Mouse (Mus musculus): Measurements from ENCODE around the gene Poc1a. TPM values are rescaled to one million over a fixed set of nuclear protein-coding genes. Genes with fewer than 3 reads are reported as not detected.

Gene Poc1a
- polyA plus RNA-seq, 1 experiment, result 24.3 TPM

- H3K9me3 ChIP-seq (replicated peaks; ENCODE audit: control insufficient read depth, insufficient read depth, low read length, poor library complexity, severe bottlenecking), result no peaks in the 10 kb centered on the region
- TF ChIP-seq EP300 (IDR thresholded peaks at IDR 0.05; ENCODE audit: insufficient read depth, low read depth, low read length) (no peak), CTCF (IDR thresholded peaks at IDR 0.05; ENCODE audit: low read depth, low read length) (peak; percentile 75)
- no peaks in the 10 kb centered on the region for H3K27me3 ChIP-seq (ENCODE audit: control insufficient read depth, insufficient read depth, low read length, poor library complexity, severe bottlenecking)
- no peaks in the 10 kb centered on the region for H3K36me3 ChIP-seq (ENCODE audit: control insufficient read depth, insufficient read depth, low read length, poor library complexity, severe bottlenecking)
- H3K4me1 ChIP-seq (ENCODE audit: control insufficient read depth, insufficient read depth, low read length), result no peaks in the 10 kb centered on the region
- no peak overlapping the region for H3K27ac ChIP-seq (ENCODE audit: insufficient read depth, low read length)
- H3K9ac ChIP-seq (ENCODE audit: low read depth, poor library complexity, severe bottlenecking), result no peak overlapping the region
- H3K4me3 ChIP-seq (ENCODE audit: low read depth, low read length), result no peak overlapping the region
These were observed 25.9 kb downstream of the Poc1a start for GRCm38 (mm10) chr9:106306662-106307351.

- Histone ChIP-seq H3K4me3 (ENCODE audit: low read depth, low read length) (no peak overlapping the region), H3K9me3 (replicated peaks; ENCODE audit: control insufficient read depth, insufficient read depth, low read length, poor library complexity, severe bottlenecking) (no peaks in the 10 kb centered on the region), H3K9ac (ENCODE audit: low read depth, poor library complexity, severe bottlenecking) (no peak overlapping the region), H3K27me3 (ENCODE audit: control insufficient read depth, insufficient read depth, low read length, poor library complexity, severe bottlenecking) (no peaks in the 10 kb centered on the region), H3K27ac (ENCODE audit: insufficient read depth, low read length) (no peak overlapping the region), H3K4me1 (ENCODE audit: control insufficient read depth, insufficient read depth, low read length) (no peaks in the 10 kb centered on the region), H3K36me3 (ENCODE audit: control insufficient read depth, insufficient read depth, low read length, poor library complexity, severe bottlenecking) (no peaks in the 10 kb centered on the region)
- TF ChIP-seq EP300 (IDR thresholded peaks at IDR 0.05; ENCODE audit: insufficient read depth, low read depth, low read length) (no peak), CTCF (IDR thresholded peaks at IDR 0.05; ENCODE audit: low read depth, low read length) (no peak), POLR2A (IDR thresholded peaks at IDR 0.05; ENCODE audit: insufficient read depth, low read length) (no peak)
These were observed 27.3 kb downstream of the Poc1a start for GRCm38 (mm10) chr9:106308151-106308550.

- Histone ChIP-seq H3K4me1 (ENCODE audit: control insufficient read depth, insufficient read depth, low read length) (no peaks in the 10 kb centered on the region), H3K4me3 (ENCODE audit: low read depth, low read length) (no peak overlapping the region), H3K36me3 (ENCODE audit: control insufficient read depth, insufficient read depth, low read length, poor library complexity, severe bottlenecking) (no peaks in the 10 kb centered on the region), H3K9ac (ENCODE audit: low read depth, poor library complexity, severe bottlenecking) (no peak overlapping the region), H3K27ac (ENCODE audit: insufficient read depth, low read length) (no peak overlapping the region), H3K9me3 (replicated peaks; ENCODE audit: control insufficient read depth, insufficient read depth, low read length, poor library complexity, severe bottlenecking) (no peaks in the 10 kb centered on the region), H3K27me3 (ENCODE audit: control insufficient read depth, insufficient read depth, low read length, poor library complexity, severe bottlenecking) (no peaks in the 10 kb centered on the region)
- TF ChIP-seq POLR2A (IDR thresholded peaks at IDR 0.05; ENCODE audit: insufficient read depth, low read length), result no peak
- TF ChIP-seq EP300 (IDR thresholded peaks at IDR 0.05; ENCODE audit: insufficient read depth, low read depth, low read length), result no peak
- no peak for TF ChIP-seq CTCF (IDR thresholded peaks at IDR 0.05; ENCODE audit: low read depth, low read length)
These were observed 27.7 kb downstream of the Poc1a start for GRCm38 (mm10) chr9:106308555-106308954.

- TF ChIP-seq POLR2A (IDR thresholded peaks at IDR 0.05; ENCODE audit: insufficient read depth, low read length) (no peak), CTCF (IDR thresholded peaks at IDR 0.05; ENCODE audit: low read depth, low read length) (no peak), EP300 (IDR thresholded peaks at IDR 0.05; ENCODE audit: insufficient read depth, low read depth, low read length) (no peak)
- no peaks in the 10 kb centered on the region for H3K4me1 ChIP-seq (ENCODE audit: control insufficient read depth, insufficient read depth, low read length)
- no peak overlapping the region for H3K27ac ChIP-seq (ENCODE audit: insufficient read depth, low read length)
- no peak overlapping the region for H3K9ac ChIP-seq (ENCODE audit: low read depth, poor library complexity, severe bottlenecking)
- no peaks in the 10 kb centered on the region for H3K36me3 ChIP-seq (ENCODE audit: control insufficient read depth, insufficient read depth, low read length, poor library complexity, severe bottlenecking)
- no peaks in the 10 kb centered on the region for H3K27me3 ChIP-seq (ENCODE audit: control insufficient read depth, insufficient read depth, low read length, poor library complexity, severe bottlenecking)
- H3K4me3 ChIP-seq (ENCODE audit: low read depth, low read length), result no peak overlapping the region
- H3K9me3 ChIP-seq (replicated peaks; ENCODE audit: control insufficient read depth, insufficient read depth, low read length, poor library complexity, severe bottlenecking), result no peaks in the 10 kb centered on the region
These were observed 28.1 kb downstream of the Poc1a start for GRCm38 (mm10) chr9:106308983-106309382.

- no peak overlapping the region for H3K27ac ChIP-seq (ENCODE audit: insufficient read depth, low read length)
- no peaks in the 10 kb centered on the region for H3K9me3 ChIP-seq (replicated peaks; ENCODE audit: control insufficient read depth, insufficient read depth, low read length, poor library complexity, severe bottlenecking)
- no peak for TF ChIP-seq EP300 (IDR thresholded peaks at IDR 0.05; ENCODE audit: insufficient read depth, low read depth, low read length)
- H3K36me3 ChIP-seq (ENCODE audit: control insufficient read depth, insufficient read depth, low read length, poor library complexity, severe bottlenecking), result no peaks in the 10 kb centered on the region
- H3K9ac ChIP-seq (ENCODE audit: low read depth, poor library complexity, severe bottlenecking), result no peak overlapping the region
- no peaks in the 10 kb centered on the region for H3K4me1 ChIP-seq (ENCODE audit: control insufficient read depth, insufficient read depth, low read length)
- no peak overlapping the region for H3K4me3 ChIP-seq (ENCODE audit: low read depth, low read length)
- H3K27me3 ChIP-seq (ENCODE audit: control insufficient read depth, insufficient read depth, low read length, poor library complexity, severe bottlenecking), result no peaks in the 10 kb centered on the region
These were observed 29.0 kb downstream of the Poc1a start for GRCm38 (mm10) chr9:106309859-106310258.

- no peaks in the 10 kb centered on the region for H3K36me3 ChIP-seq (ENCODE audit: control insufficient read depth, insufficient read depth, low read length, poor library complexity, severe bottlenecking)
- no peaks in the 10 kb centered on the region for H3K27me3 ChIP-seq (ENCODE audit: control insufficient read depth, insufficient read depth, low read length, poor library complexity, severe bottlenecking)
- H3K27ac ChIP-seq (ENCODE audit: insufficient read depth, low read length), result no peak overlapping the region
- TF ChIP-seq EP300 (IDR thresholded peaks at IDR 0.05; ENCODE audit: insufficient read depth, low read depth, low read length), result no peak
- TF ChIP-seq POLR2A (IDR thresholded peaks at IDR 0.05; ENCODE audit: insufficient read depth, low read length), result no peak
- TF ChIP-seq CTCF (IDR thresholded peaks at IDR 0.05; ENCODE audit: low read depth, low read length), result no peak
- H3K4me1 ChIP-seq (ENCODE audit: control insufficient read depth, insufficient read depth, low read length), result no peaks in the 10 kb centered on the region
- H3K9ac ChIP-seq (ENCODE audit: low read depth, poor library complexity, severe bottlenecking), result no peak overlapping the region
- no peak overlapping the region for H3K4me3 ChIP-seq (ENCODE audit: low read depth, low read length)
- no peaks in the 10 kb centered on the region for H3K9me3 ChIP-seq (replicated peaks; ENCODE audit: control insufficient read depth, insufficient read depth, low read length, poor library complexity, severe bottlenecking)
These were observed 30.8 kb downstream of the Poc1a start for GRCm38 (mm10) chr9:106311625-106312191.
